Mouse (Mus musculus) heart, embryonic 13.5 days (tissue): ENCODE data around the gene Fbln1. TPM values are rescaled to one million over a fixed set of nuclear protein-coding genes. Genes with fewer than 3 reads are reported as not detected.

Experiments
- ATAC-seq: fragments of 200-750 bp; cut with Nextera tagmentation; 2 replicates; pipeline ENCODE4 v1.8.0; 2017; ENCODE audit warnings: moderate TSS enrichment; ENCODE audit not compliant: insufficient number of reproducible peaks, low FRiP score, low TSS enrichment; ENCODE audit errors: extremely low read depth
- H3K27ac ChIP-seq: fragments of 300-500 bp; sonication (generic); replicated peaks from 2 replicates; pipeline ENCODE4 v1.5.1; 2015; ENCODE audit warnings: moderate library complexity, mild to moderate bottlenecking, inconsistent platforms
- H3K27me3 ChIP-seq: fragments of 300-500 bp; sonication (generic); replicated peaks from 2 replicates; pipeline ENCODE4 v1.6.1; 2015; ENCODE audit warnings: mild to moderate bottlenecking, inconsistent platforms
- H3K36me3 ChIP-seq: fragments of 300-500 bp; sonication (generic); 2 replicates; pipeline ENCODE4 v1.6.1; 2015; ENCODE audit warnings: mild to moderate bottlenecking, inconsistent platforms
- H3K4me1 ChIP-seq: fragments of 300-500 bp; sonication (generic); 2 replicates; pipeline ENCODE4 v1.6.1; 2015; ENCODE audit warnings: inconsistent platforms
- H3K4me2 ChIP-seq: fragments of 300-500 bp; sonication (generic); 2 replicates; pipeline ENCODE4 v1.6.1; 2015; ENCODE audit warnings: inconsistent platforms, mild to moderate bottlenecking, moderate library complexity
- H3K4me3 ChIP-seq: fragments of 300-500 bp; sonication (generic); 2 replicates; pipeline ENCODE4 v1.5.1; 2015; ENCODE audit warnings: moderate library complexity, mild to moderate bottlenecking, inconsistent platforms
- H3K9ac ChIP-seq: fragments of 300-500 bp; sonication (generic); 2 replicates; pipeline ENCODE4 v1.6.1; 2015; ENCODE audit warnings: inconsistent platforms, mild to moderate bottlenecking, moderate library complexity
- H3K9me3 ChIP-seq: fragments of 300-500 bp; sonication (generic); 2 replicates; pipeline ENCODE4 v1.6.1; 2016; ENCODE audit warnings: inconsistent platforms
- WGBS: fragments of 180-500 bp; shearing (Covaris S2); methylation state at CpG from one replicate; pipeline ENCODE4 v1.1.7; 2015; ENCODE audit warnings: mixed read lengths; 5-methylcytosine and 5-hydroxymethylcytosine counted together
- polyA plus RNA-seq: library from polyadenylated mRNA; unstranded; fragments of >200 nt; fragmentation: Nextera tagmentation; extraction: Ambion mirVana; gene quantifications from 2 replicates; pipeline ENCODE4 v1.2.1, GENCODE M21; 2015

The Fbln1 gene
- polyA plus RNA-seq, 1 experiment from 2014 or later, result 139 TPM

- Histone ChIP-seq H3K4me2 (no peak overlapping the region), H3K4me1 (peaks cover 5% of the 10 kb centered on the region; the same call in 1 of the 2 replicates), H3K27me3 (peaks cover 10% of the 10 kb centered on the region; the same call in 1 of the 2 replicates), H3K27ac (no peak overlapping the region), H3K9ac (no peak overlapping the region), H3K9me3 (no peaks in the 10 kb centered on the region), H3K36me3 (peaks cover 99% of the 10 kb centered on the region), H3K4me3 (no peak overlapping the region)
- 82% methylated on average over 4 of the region's 4 CpGs for WGBS
- no peak for ATAC-seq
Observed at GRCm38 (mm10) chr15:85240086-85240485, 34.3 kb downstream of the Fbln1 start.

- Histone ChIP-seq H3K9me3 (no peaks in the 10 kb centered on the region), H3K27me3 (peaks cover 16% of the 10 kb centered on the region), H3K4me2 (no peak overlapping the region), H3K36me3 (peaks cover 94% of the 10 kb centered on the region), H3K27ac (no peak overlapping the region), H3K4me3 (no peak overlapping the region), H3K4me1 (peaks cover 6% of the 10 kb centered on the region; the same call in 1 of the 2 replicates), H3K9ac (no peak overlapping the region)
- 85% methylated on average over 7 of the region's 7 CpGs for WGBS
- ATAC-seq, result no peak
Observed at GRCm38 (mm10) chr15:85241856-85242255, 36.1 kb downstream of the Fbln1 start.

GRCm38 (mm10) chr15:85244414-85245161 lies 38.8 kb downstream of the Fbln1 start:
- Histone ChIP-seq H3K27ac (no peak overlapping the region; the same call in 1 of the 2 replicates), H3K4me2 (no peak overlapping the region), H3K4me3 (no peak overlapping the region), H3K4me1 (peaks cover 6% of the 10 kb centered on the region; the same call in 1 of the 2 replicates), H3K9ac (no peak overlapping the region), H3K27me3 (peaks cover 29% of the 10 kb centered on the region), H3K9me3 (no peaks in the 10 kb centered on the region), H3K36me3 (peaks cover 79% of the 10 kb centered on the region)
- WGBS, result 55% methylated on average over 13 of the region's 13 CpGs
- no peak for ATAC-seq

- H3K9ac ChIP-seq, result no peak overlapping the region
- no peaks in the 10 kb centered on the region for H3K9me3 ChIP-seq
- no peak overlapping the region; the same call in 1 of the 2 replicates for H3K27ac ChIP-seq
- 83% methylated on average over 5 of the region's 5 CpGs for WGBS
- H3K4me3 ChIP-seq, result no peak overlapping the region
- peaks cover 7% of the 10 kb centered on the region; the same call in 1 of the 2 replicates for H3K4me1 ChIP-seq
- no peak overlapping the region for H3K4me2 ChIP-seq
- ATAC-seq, result no peak
- H3K27me3 ChIP-seq, result peaks cover 29% of the 10 kb centered on the region
- H3K36me3 ChIP-seq, result peaks cover 78% of the 10 kb centered on the region
Observed at GRCm38 (mm10) chr15:85245241-85246010, 39.7 kb downstream of the Fbln1 start.

- WGBS, result 87% methylated on average over 5 of the region's 5 CpGs
- H3K36me3 ChIP-seq, result peaks cover 78% of the 10 kb centered on the region
Observed at GRCm38 (mm10) chr15:85246016-85246415, 40.3 kb downstream of the Fbln1 start.

GRCm38 (mm10) chr15:85246936-85247335 lies 41.2 kb downstream of the Fbln1 start:
- no peak overlapping the region for H3K9ac ChIP-seq
- no peak overlapping the region for H3K4me2 ChIP-seq
- no peak overlapping the region for H3K4me3 ChIP-seq
- H3K9me3 ChIP-seq, result no peaks in the 10 kb centered on the region
- no peak overlapping the region for H3K27ac ChIP-seq
- no peak for ATAC-seq
- H3K27me3 ChIP-seq, result peaks cover 26% of the 10 kb centered on the region
- peaks cover 10% of the 10 kb centered on the region; the same call in 1 of the 2 replicates for H3K4me1 ChIP-seq
- peaks cover 78% of the 10 kb centered on the region for H3K36me3 ChIP-seq
- WGBS, result 68% methylated on average over 6 of the region's 6 CpGs

More at GRCm38 (mm10) chr15:85246016-85246415, 40.3 kb downstream of the Fbln1 start:
- Histone ChIP-seq H3K9ac (no peak overlapping the region), H3K4me3 (no peak overlapping the region), H3K4me2 (no peak overlapping the region), H3K27me3 (peaks cover 29% of the 10 kb centered on the region), H3K9me3 (no peaks in the 10 kb centered on the region), H3K4me1 (peaks cover 10% of the 10 kb centered on the region; the same call in 1 of the 2 replicates), H3K27ac (no peak overlapping the region)
- ATAC-seq, result no peak

GRCm38 (mm10) chr15:85248311-85248710 lies 42.6 kb downstream of the Fbln1 start:
- H3K36me3 ChIP-seq, result peaks cover 74% of the 10 kb centered on the region
- peaks cover 10% of the 10 kb centered on the region; the same call in 1 of the 2 replicates for H3K4me1 ChIP-seq
- no peak overlapping the region for H3K4me3 ChIP-seq
- H3K27me3 ChIP-seq, result peaks cover 20% of the 10 kb centered on the region
- WGBS, result 93% methylated on average over 5 of the region's 5 CpGs
- no peak overlapping the region for H3K9ac ChIP-seq
- no peak overlapping the region for H3K4me2 ChIP-seq
- H3K9me3 ChIP-seq, result no peaks in the 10 kb centered on the region
- H3K27ac ChIP-seq, result no peak overlapping the region
- no peak for ATAC-seq

GRCm38 (mm10) chr15:85249252-85249651 lies 43.5 kb downstream of the Fbln1 start:
- no peak overlapping the region for H3K27ac ChIP-seq
- no peak for ATAC-seq
- H3K9me3 ChIP-seq, result no peaks in the 10 kb centered on the region
- H3K4me1 ChIP-seq, result peaks cover 10% of the 10 kb centered on the region; the same call in 1 of the 2 replicates
- H3K4me2 ChIP-seq, result no peak overlapping the region
- H3K27me3 ChIP-seq, result peaks cover 19% of the 10 kb centered on the region
- H3K36me3 ChIP-seq, result peaks cover 70% of the 10 kb centered on the region
- H3K4me3 ChIP-seq, result no peak overlapping the region
- no peak overlapping the region for H3K9ac ChIP-seq
- WGBS, result 49% methylated on average over 5 of the region's 5 CpGs

- Histone ChIP-seq H3K9me3 (no peaks in the 10 kb centered on the region), H3K27me3 (peaks cover 23% of the 10 kb centered on the region), H3K9ac (no peak overlapping the region), H3K36me3 (peaks cover 58% of the 10 kb centered on the region), H3K4me3 (no peak overlapping the region), H3K4me2 (no peak overlapping the region), H3K27ac (no peak overlapping the region), H3K4me1 (0 out of 2 replicates have a peak, but pooled peaks cover 4% of the 10 kb centered on the region)
- WGBS, result 80% methylated on average over 2 of the region's 2 CpGs
- ATAC-seq, result no peak
Observed at GRCm38 (mm10) chr15:85250436-85250835, 44.7 kb downstream of the Fbln1 start.

- Histone ChIP-seq H3K4me1 (0 out of 2 replicates have a peak, but pooled peaks cover 4% of the 10 kb centered on the region), H3K27ac (no peak overlapping the region), H3K4me3 (no peak overlapping the region), H3K9me3 (no peaks in the 10 kb centered on the region), H3K4me2 (no peak overlapping the region), H3K9ac (no peak overlapping the region), H3K27me3 (peaks cover 11% of the 10 kb centered on the region), H3K36me3 (peaks cover 47% of the 10 kb centered on the region)
- WGBS, result 85% methylated on average over 6 of the region's 6 CpGs
- no peak for ATAC-seq
Observed at GRCm38 (mm10) chr15:85252476-85252875, 46.7 kb downstream of the Fbln1 start.

- H3K27me3 ChIP-seq, result 0 out of 2 replicates have a peak, but pooled peaks cover 4% of the 10 kb centered on the region
Observed at GRCm38 (mm10) chr15:85257775-85258429, 52.2 kb downstream of the Fbln1 start.

More at GRCm38 (mm10) chr15:85257775-85258429, 52.2 kb downstream of the Fbln1 start:
- no peak overlapping the region for H3K27ac ChIP-seq
- no peak overlapping the region for H3K4me2 ChIP-seq
- no peak overlapping the region for H3K4me3 ChIP-seq
- no peak overlapping the region for H3K9ac ChIP-seq
- no peaks in the 10 kb centered on the region for H3K4me1 ChIP-seq
- H3K36me3 ChIP-seq, result peaks cover 28% of the 10 kb centered on the region
- no peak for ATAC-seq
- WGBS, result 70% methylated on average over 6 of the region's 6 CpGs
- peaks cover 13% of the 10 kb centered on the region for H3K9me3 ChIP-seq
